Mouse (Mus musculus): ENCODE results near the gene Asrgl1. TPM values are rescaled to one million over a fixed set of nuclear protein-coding genes. Genes with fewer than 3 reads are reported as not detected.

Gene Asrgl1
- polyA plus RNA-seq, 1 experiment from 2014 or later, result 16.5 TPM

DNA sequence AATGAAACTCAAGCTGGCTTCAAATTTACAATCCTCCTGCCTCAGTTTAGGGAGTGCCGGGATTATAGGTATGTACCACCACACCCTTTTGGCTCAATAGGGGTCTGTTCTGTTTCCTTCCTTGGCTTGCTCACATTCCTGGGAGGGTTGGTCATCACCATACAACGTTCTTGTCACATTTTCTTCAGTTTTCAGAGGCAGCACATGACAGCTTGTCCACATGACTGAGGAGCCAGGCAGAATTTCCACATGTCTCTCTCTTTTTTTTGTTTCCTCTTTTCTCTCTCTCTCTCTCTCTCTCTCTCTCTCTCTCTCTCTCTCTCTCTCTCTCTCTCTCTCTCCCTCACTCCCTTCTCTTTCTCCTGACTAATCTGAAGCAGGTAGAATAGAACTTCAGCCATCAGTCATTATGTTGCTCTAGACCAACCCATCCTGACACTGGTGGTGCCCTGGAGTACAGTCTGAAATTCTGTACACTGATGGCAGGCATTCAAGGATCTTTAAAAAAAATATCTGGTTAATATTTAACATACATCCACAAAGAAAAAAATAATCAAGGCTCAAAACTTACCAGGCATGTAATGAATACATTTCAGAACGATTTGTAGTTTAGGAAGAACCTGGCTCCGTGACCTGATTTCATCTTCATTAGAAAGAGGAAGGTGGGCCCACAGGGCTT, 58.3 kb downstream of the Asrgl1 start:
- Histone ChIP-seq H3K9ac (no peak overlapping the region), H3K9me3 (no peaks in the 10 kb centered on the region), H3K4me3 (no peak overlapping the region), H3K36me3 (no peaks in the 10 kb centered on the region), H3K27me3 (replicated peaks) (no peaks in the 10 kb centered on the region), H3K4me1 (no peaks in the 10 kb centered on the region), H3K27ac (no peak overlapping the region), H3K4me2 (replicated peaks) (no peak overlapping the region)
- ATAC-seq (ENCODE audit: low FRiP score, low read depth), result no peak
- WGBS, result 84% methylated on average over 4 of the region's 4 CpGs

DNA sequence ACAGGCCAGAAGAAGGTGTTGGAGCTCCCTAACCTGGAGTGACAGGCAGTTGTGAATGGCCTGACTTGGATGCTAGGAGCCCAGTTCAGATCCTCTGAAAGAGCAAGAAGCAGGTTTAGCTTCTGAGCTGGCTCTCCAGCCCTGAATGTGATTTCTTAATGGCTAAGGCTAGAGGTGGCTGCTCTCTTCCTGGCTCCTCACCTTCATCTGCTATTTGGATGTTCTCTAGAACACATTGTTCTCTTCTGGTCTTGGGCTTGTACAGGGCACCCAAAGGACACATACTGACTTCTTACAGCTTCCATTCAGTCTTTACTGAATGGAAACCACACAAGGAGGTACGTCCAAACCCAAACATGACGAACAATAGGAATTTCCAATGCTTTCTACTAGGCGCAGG, 59.4 kb downstream of the Asrgl1 start:
- Histone ChIP-seq H3K27ac (no peak overlapping the region), H3K4me2 (replicated peaks) (no peak overlapping the region), H3K27me3 (replicated peaks) (no peaks in the 10 kb centered on the region), H3K4me3 (no peak overlapping the region), H3K4me1 (peaks cover 5% of the 10 kb centered on the region; the same call in 1 of the 2 replicates), H3K36me3 (no peaks in the 10 kb centered on the region), H3K9me3 (no peaks in the 10 kb centered on the region), H3K9ac (no peak overlapping the region)
- no peak for ATAC-seq (ENCODE audit: low FRiP score, low read depth)
- WGBS, result 89% methylated on average over 3 of the region's 3 CpGs

DNA sequence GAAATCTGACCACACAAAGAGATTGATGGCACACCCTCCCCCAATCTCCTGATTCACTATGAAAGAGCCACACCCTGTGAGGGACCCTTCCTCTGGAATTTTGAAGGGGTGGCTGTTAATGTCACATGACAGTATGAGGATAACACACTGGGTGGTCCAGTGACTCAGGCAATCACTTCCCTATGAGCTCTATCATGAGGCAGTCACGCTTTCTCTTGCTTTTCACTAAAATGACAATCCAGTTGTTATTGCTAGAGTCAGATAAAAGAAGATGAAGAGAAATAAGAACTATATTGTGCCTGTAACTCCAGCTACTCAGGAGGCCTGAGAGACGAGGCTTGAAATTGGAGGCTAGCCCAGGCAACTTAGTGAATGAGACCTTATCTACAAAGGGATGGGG, 59.9 kb downstream of the Asrgl1 start:
- H3K4me1 ChIP-seq, result peaks cover 5% of the 10 kb centered on the region; the same call in 1 of the 2 replicates
- no peak overlapping the region for H3K4me2 ChIP-seq (replicated peaks)
- 76% methylated on average over 2 of the region's 2 CpGs for WGBS
- H3K27ac ChIP-seq, result no peak overlapping the region
- H3K27me3 ChIP-seq (replicated peaks), result no peaks in the 10 kb centered on the region
- H3K9ac ChIP-seq, result no peak overlapping the region
- no peaks in the 10 kb centered on the region for H3K36me3 ChIP-seq
- H3K9me3 ChIP-seq, result no peaks in the 10 kb centered on the region
- no peak for ATAC-seq (ENCODE audit: low FRiP score, low read depth)
- H3K4me3 ChIP-seq, result no peak overlapping the region

DNA sequence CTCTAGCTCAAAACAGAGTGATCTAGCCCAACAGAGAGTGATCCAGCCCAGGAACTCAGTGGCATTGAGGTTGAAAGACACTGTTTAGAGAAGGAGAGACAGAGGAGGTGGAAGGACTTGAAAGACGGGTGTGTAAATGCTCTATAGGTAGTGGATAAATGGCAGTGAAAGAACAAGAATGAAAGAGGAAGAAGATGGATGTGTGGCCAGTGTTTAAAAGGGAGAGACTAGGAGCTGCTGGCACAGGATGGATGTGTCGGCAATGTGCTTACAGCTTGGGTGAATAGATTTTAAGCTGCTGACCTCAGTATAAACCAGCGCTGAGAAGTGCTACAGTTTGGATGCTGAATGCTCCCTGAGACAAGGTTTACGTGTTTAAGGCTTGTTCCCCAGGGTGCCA, 61.0 kb downstream of the Asrgl1 start:
- Histone ChIP-seq H3K9ac (no peak overlapping the region), H3K4me2 (replicated peaks) (no peak overlapping the region), H3K27me3 (replicated peaks) (no peaks in the 10 kb centered on the region), H3K9me3 (no peaks in the 10 kb centered on the region), H3K36me3 (no peaks in the 10 kb centered on the region), H3K4me1 (peaks cover 5% of the 10 kb centered on the region; the same call in 1 of the 2 replicates), H3K4me3 (no peak overlapping the region), H3K27ac (no peak overlapping the region)
- no peak for ATAC-seq (ENCODE audit: low FRiP score, low read depth)
- WGBS, result 63% methylated on average over 4 of the region's 4 CpGs

DNA sequence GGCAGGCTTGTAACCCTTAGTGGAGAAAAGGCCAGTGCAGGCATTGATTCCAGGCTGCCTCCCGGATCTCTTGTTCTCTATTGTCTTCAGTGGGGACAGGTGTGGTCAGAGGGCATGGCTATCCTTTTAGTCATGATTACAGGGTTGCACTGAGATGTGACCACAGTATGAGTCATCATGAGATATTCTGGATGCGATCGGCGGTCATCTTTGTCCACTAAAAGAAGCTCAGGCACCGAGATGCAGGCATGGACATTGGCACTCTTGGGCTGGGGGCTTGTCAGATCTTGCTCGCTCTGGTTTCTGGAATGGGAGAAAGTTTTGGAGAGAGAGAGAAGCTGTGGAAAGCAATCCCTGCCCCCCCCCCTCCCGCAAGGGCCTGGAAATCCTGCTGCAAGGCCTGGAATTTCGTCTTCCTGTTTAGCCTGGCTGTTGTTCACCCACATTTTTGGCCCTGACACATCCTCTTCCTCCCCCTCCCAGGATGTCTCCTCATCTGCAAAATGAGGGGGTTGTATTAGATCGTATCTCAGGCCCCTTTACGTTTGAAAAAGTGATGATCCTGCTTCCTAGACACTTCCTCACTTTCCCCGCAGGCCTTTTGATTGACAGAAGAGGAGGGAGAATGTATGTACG, 61.5 kb downstream of the Asrgl1 start:
- Histone ChIP-seq H3K27me3 (replicated peaks) (no peaks in the 10 kb centered on the region), H3K9me3 (no peaks in the 10 kb centered on the region), H3K36me3 (no peaks in the 10 kb centered on the region), H3K9ac (no peak overlapping the region), H3K4me3 (no peak overlapping the region), H3K4me1 (peaks cover 5% of the 10 kb centered on the region; the same call in 1 of the 2 replicates), H3K27ac (no peak overlapping the region), H3K4me2 (replicated peaks) (no peak overlapping the region)
- WGBS, result 79% methylated on average over 12 of the region's 12 CpGs
- ATAC-seq (ENCODE audit: low FRiP score, low read depth), result no peak

DNA sequence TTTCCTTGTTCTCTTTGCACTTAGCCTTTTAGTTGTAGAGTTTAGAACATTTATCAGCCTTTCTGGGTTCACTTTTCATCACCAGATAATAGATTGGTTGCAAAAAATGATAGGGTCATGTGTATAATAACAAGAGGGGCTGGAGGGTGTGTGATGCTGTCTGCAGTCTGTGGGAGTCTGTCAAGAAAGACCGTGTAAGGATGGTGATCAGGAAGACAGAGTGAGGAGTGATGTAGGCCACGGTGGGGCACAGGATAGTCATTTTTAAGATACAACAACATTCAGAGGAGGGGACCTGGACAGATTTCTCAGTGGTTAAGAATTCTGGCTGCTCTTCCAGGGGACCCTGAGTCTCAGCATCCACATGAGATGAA, 63.3 kb downstream of the Asrgl1 start:
- peaks cover 5% of the 10 kb centered on the region; the same call in 1 of the 2 replicates for H3K4me1 ChIP-seq
- H3K36me3 ChIP-seq, result no peaks in the 10 kb centered on the region
- no peak overlapping the region for H3K9ac ChIP-seq
- H3K4me3 ChIP-seq, result no peak overlapping the region
- ATAC-seq (ENCODE audit: low FRiP score, low read depth), result no peak
- H3K27ac ChIP-seq, result no peak overlapping the region
- H3K4me2 ChIP-seq (replicated peaks), result no peak overlapping the region
- H3K9me3 ChIP-seq, result no peaks in the 10 kb centered on the region
- no peaks in the 10 kb centered on the region for H3K27me3 ChIP-seq (replicated peaks)
- WGBS, result 80% methylated on average over 2 of the region's 2 CpGs

DNA sequence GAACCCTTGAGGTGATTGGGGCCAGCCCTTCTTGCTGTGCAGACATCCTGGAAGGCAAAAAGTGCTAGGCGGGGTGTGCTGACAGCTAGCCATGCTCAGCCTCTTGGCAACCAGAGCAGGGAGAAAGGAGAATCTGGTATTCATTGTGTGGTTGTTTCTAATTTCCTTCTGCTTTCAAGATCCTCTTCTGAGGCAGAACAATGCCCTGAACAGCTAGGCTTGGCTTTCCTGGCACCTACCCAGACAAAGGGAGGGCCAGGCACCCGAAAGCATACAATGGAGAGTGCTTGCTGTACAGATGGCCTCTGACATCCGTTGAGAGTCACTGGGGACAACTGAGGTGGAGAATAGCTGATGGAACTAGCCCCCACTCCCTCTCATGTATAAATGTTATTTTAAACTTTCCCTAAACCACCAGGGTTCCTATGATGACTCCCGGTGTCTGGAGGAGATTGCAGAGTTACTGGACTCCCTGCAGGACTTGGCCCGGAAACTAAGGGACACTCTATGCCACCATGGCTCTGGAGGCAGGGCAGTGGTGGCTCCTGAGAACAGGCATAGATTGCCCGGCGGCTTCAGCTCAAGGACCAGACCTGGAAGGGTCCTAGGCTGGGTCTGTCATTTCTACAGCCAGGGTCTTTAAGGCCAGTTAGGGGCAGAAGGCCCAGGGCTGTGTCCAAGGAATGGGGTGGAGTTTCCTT, 63.8 kb downstream of the Asrgl1 start:
- Histone ChIP-seq H3K9ac (no peak overlapping the region), H3K9me3 (no peaks in the 10 kb centered on the region), H3K36me3 (no peaks in the 10 kb centered on the region), H3K4me3 (no peak overlapping the region), H3K27me3 (replicated peaks) (no peaks in the 10 kb centered on the region), H3K4me2 (replicated peaks) (no peak overlapping the region), H3K4me1 (peaks cover 5% of the 10 kb centered on the region; the same call in 1 of the 2 replicates), H3K27ac (no peak overlapping the region)
- ATAC-seq (ENCODE audit: low FRiP score, low read depth), result 0 out of 2 replicates have a peak, but pooled peaks have one; percentile 41
- 48% methylated on average over 7 of the region's 7 CpGs for WGBS

DNA sequence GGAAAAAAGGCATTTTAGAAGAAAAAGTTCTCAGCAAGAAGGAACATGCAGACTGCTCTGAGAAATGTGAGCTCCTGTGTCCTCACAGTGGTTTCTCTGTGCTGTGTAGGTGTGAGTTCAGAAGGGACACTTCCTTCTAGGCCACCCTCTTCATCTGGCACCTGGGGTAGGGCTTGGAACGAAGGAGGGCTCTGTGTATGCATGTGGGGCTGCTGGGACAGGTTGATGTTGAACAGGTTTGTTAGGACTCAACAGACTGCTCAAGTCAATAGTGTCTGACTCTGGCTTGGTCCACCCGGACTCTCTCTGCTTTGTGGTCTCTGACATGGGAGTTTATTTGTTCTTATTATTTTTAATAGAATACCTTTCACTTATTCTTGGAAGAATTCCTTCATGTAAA, 65.1 kb downstream of the Asrgl1 start:
- peaks cover 15% of the 10 kb centered on the region for H3K4me1 ChIP-seq
- no peaks in the 10 kb centered on the region for H3K27me3 ChIP-seq (replicated peaks)
- H3K9ac ChIP-seq, result no peak overlapping the region
- 74% methylated on average over 2 of the region's 2 CpGs for WGBS
- H3K4me3 ChIP-seq, result no peak overlapping the region
- no peak overlapping the region for H3K27ac ChIP-seq
- no peaks in the 10 kb centered on the region for H3K9me3 ChIP-seq
- no peak for ATAC-seq (ENCODE audit: low FRiP score, low read depth)
- H3K4me2 ChIP-seq (replicated peaks), result no peak overlapping the region
- H3K36me3 ChIP-seq, result no peaks in the 10 kb centered on the region

DNA sequence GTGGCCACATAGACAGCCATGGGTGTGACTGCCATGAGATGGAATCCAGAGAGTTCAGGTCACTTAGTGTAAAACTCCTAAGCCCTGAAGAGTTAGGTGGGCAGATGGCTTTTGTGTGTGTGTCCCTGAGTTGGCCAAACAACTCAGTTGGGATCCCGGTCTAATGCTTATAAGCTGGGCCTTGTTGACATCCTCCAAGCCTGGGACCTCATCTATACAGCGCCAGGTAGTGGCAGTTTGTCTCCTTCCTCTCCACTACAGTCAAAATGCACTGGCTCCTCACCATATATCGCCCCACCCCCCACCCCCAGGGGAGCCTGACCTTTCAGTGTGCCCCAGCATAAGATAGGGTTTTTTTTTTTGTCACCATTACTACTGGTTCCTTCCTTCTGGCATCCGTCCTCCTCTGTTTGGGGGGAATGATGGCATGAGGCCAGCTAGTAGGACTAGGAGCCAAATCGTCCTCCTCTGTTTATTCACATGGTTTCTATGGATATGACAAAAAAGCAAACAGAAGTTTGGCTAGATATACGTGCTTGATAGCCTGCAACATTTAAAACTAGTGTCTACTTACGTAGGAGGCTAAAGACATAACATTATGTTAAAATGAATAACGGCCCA, 65.6 kb downstream of the Asrgl1 start:
- Histone ChIP-seq H3K9ac (no peak overlapping the region), H3K4me2 (replicated peaks) (no peak overlapping the region), H3K36me3 (no peaks in the 10 kb centered on the region), H3K4me3 (no peak overlapping the region), H3K27me3 (replicated peaks) (no peaks in the 10 kb centered on the region), H3K4me1 (peaks cover 15% of the 10 kb centered on the region), H3K9me3 (no peaks in the 10 kb centered on the region), H3K27ac (no peak overlapping the region)
- ATAC-seq (ENCODE audit: low FRiP score, low read depth), result no peak
- WGBS, result 75% methylated on average over 8 of the region's 8 CpGs

DNA sequence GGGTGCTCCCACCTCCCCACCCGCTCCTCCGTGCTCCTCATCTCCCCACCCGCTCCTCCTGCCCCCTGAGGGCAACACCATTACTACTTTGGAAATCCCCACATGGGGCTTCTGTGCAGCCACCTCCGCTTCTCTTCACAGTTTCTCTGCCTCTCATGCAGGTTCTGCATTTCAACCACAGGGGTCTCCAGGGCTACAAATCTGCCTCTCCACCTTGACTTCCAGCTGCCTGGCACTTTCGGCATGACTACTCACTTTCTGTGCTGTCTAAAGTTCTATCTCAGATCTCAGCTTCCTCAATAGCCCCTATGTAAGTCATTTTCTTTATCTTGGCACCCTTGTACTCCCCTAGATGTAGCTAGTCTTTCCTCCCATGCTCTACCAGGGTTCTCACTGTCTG, 68.1 kb downstream of the Asrgl1 start:
- no peak overlapping the region for H3K4me2 ChIP-seq (replicated peaks)
- no peak overlapping the region for H3K27ac ChIP-seq
- no peaks in the 10 kb centered on the region for H3K36me3 ChIP-seq
- H3K9me3 ChIP-seq, result no peaks in the 10 kb centered on the region
- H3K9ac ChIP-seq, result no peak overlapping the region
- H3K4me1 ChIP-seq, result peaks cover 15% of the 10 kb centered on the region
- H3K4me3 ChIP-seq, result no peak overlapping the region
- no peak for ATAC-seq (ENCODE audit: low FRiP score, low read depth)
- H3K27me3 ChIP-seq (replicated peaks), result no peaks in the 10 kb centered on the region
- WGBS, result 78% methylated on average over 5 of the region's 5 CpGs

DNA sequence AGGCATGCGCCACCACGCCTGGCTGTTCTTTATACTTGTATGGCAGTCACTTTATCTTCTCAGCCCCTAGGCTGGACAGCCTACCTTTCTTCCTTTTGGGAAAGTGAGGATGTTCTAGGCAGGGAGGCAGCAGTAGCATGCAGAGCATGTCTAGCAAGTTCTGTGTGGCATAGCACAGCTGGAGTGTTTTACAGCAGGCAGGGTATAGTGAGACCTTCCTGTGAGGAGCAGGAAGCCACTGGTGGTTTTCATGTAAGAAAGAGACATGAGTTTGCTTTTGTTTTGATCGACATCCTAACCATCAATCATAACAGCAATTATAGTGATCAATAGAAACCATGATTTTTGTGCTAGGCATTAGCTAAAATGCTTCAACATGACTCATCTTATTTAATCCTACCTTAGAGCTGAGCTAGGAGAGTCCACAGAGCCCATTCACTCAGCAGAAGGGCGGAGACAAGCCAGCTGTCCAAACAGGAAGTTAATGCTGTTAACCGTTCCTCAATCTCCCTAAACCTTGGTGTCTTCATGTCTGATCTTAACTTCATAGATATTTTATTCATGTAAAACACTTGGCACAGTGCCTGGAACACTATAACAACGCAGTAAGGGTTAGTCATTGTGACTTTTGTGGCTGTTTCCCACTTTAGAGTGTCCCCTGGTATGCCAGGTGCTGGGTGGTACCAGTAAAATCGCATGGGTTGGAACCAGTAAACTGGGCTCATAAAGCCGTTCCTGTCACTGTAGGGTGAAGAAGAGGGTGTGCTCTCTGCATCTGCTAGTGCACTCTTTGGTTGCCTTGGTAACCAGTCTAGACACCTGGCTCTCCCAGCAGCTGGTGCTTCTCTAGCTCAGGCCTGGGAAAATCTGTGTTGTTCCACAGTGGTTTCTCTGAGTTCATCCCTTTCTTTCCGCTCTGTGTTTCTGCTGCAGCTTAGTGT, 69.5 kb downstream of the Asrgl1 start:
- H3K9ac ChIP-seq, result no peak overlapping the region
- WGBS, result 55% methylated on average over 9 of the region's 9 CpGs
- peak; percentile 88 for ATAC-seq (ENCODE audit: low FRiP score, low read depth)
- H3K4me1 ChIP-seq, result peaks cover 9% of the 10 kb centered on the region
- no peaks in the 10 kb centered on the region for H3K27me3 ChIP-seq (replicated peaks)
- no peaks in the 10 kb centered on the region for H3K36me3 ChIP-seq
- no peak overlapping the region for H3K27ac ChIP-seq
- H3K4me3 ChIP-seq, result no peak overlapping the region
- no peak overlapping the region for H3K4me2 ChIP-seq (replicated peaks)
- H3K9me3 ChIP-seq, result no peaks in the 10 kb centered on the region

Data from neural tube, embryonic 12.5 days (tissue).